Mouse (Mus musculus): Measurements from ENCODE around the gene Atcay. TPM values are rescaled to one million over a fixed set of nuclear protein-coding genes. Genes with fewer than 3 reads are reported as not detected.

Gene Atcay
- polyA plus RNA-seq, 1 experiment = not detected

GRCm38 (mm10) chr10:81265540-81265939, 34.9 kb upstream of the Atcay start:
- Histone ChIP-seq H3K27ac (ENCODE audit: insufficient read depth, low read depth, low read length) (no peak overlapping the region), H3K4me1 (ENCODE audit: control insufficient read depth, insufficient read depth, low read length) (peaks cover 20% of the 10 kb centered on the region), H3K4me3 (ENCODE audit: insufficient read depth, low read depth, low read length) (no peak overlapping the region)
- no peak for TF ChIP-seq POLR2A (IDR thresholded peaks at IDR 0.05; ENCODE audit: insufficient read depth, low read depth, low read length)
- TF ChIP-seq CTCF (IDR thresholded peaks at IDR 0.05; ENCODE audit: insufficient read depth, low read depth, low read length) = no peak
- 94% methylated on average over 8 of the region's 8 CpGs for whole genome bisulfite sequencing

DNA sequence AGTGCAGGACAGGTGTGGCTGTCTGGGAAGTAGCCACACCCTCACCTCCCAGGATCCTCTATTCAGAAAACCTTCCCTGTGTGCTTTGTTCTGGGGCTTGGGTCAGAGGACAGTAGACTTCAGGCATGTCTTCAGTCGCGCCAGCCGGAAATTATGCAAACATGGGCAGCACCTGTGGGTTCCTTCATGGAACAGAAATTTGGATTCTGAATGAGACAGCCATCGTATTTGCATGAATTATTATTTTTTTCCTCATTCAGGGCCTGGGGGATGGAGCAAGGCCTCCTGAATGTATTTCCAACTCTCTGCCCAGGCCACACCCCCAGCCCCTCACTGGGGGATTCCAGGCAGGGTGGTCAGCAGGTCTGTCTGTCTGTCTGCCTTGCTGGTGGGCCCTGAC, 30.4 kb upstream of the Atcay start:
- Histone ChIP-seq H3K27ac (ENCODE audit: insufficient read depth, low read depth, low read length) (no peak overlapping the region), H3K4me1 (ENCODE audit: control insufficient read depth, insufficient read depth, low read length) (peaks cover 36% of the 10 kb centered on the region), H3K4me3 (ENCODE audit: insufficient read depth, low read depth, low read length) (no peak overlapping the region)
- TF ChIP-seq POLR2A (IDR thresholded peaks at IDR 0.05; ENCODE audit: insufficient read depth, low read depth, low read length) (no peak), CTCF (IDR thresholded peaks at IDR 0.05; ENCODE audit: insufficient read depth, low read depth, low read length) (no peak)
- 86% methylated on average over 4 of the region's 4 CpGs for WGBS

- no peak for TF ChIP-seq CTCF (IDR thresholded peaks at IDR 0.05; ENCODE audit: insufficient read depth, low read depth, low read length)
- TF ChIP-seq POLR2A (IDR thresholded peaks at IDR 0.05; ENCODE audit: insufficient read depth, low read depth, low read length) = no peak
- Histone ChIP-seq H3K4me3 (ENCODE audit: insufficient read depth, low read depth, low read length) (no peak overlapping the region), H3K27ac (ENCODE audit: insufficient read depth, low read depth, low read length) (no peak overlapping the region), H3K4me1 (ENCODE audit: control insufficient read depth, insufficient read depth, low read length) (peaks cover 34% of the 10 kb centered on the region)
- WGBS = 40% methylated on average over 21 of the region's 21 CpGs
These were observed 28.7 kb upstream of the Atcay start for GRCm38 (mm10) chr10:81259225-81259884.

GRCm38 (mm10) chr10:81257158-81258039, 26.8 kb upstream of the Atcay start:
- Histone ChIP-seq H3K4me3 (ENCODE audit: insufficient read depth, low read depth, low read length) (peak overlapping the region; percentile 70), H3K27ac (ENCODE audit: insufficient read depth, low read depth, low read length) (0 out of 2 replicates have a peak overlapping the region, but pooled peaks have one; percentile 23), H3K4me1 (ENCODE audit: control insufficient read depth, insufficient read depth, low read length) (peaks cover 49% of the 10 kb centered on the region)
- TF ChIP-seq CTCF (IDR thresholded peaks at IDR 0.05; ENCODE audit: insufficient read depth, low read depth, low read length) = no peak
- TF ChIP-seq POLR2A (IDR thresholded peaks at IDR 0.05; ENCODE audit: insufficient read depth, low read depth, low read length) = peak; percentile 33; the same call in 1 of the 2 replicates
- 1% methylated on average over 62 of the region's 62 CpGs for WGBS

DNA sequence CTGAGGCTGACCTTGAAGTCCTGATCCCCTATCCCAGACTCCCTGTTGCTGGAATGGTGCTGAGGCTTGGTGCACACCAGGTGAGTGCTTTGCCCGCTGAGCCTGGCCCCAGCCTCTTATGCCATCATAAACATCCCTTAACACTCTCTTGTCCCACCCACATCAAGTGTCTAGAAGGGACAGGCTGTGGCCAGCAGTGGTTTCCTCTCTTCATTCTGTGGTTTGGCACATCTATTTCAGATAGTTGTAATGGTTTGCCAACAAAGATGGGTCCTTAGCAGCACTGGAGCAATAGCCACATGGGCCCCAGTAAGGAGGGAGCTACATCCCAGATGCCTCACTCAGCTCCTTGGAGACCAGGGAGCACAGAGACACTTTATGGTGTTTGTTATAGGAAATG, 24.3 kb upstream of the Atcay start:
- peaks cover 54% of the 10 kb centered on the region for H3K4me1 ChIP-seq (ENCODE audit: control insufficient read depth, insufficient read depth, low read length)
- no peak overlapping the region for H3K4me3 ChIP-seq (ENCODE audit: insufficient read depth, low read depth, low read length)
- H3K27ac ChIP-seq (ENCODE audit: insufficient read depth, low read depth, low read length) = no peak overlapping the region
- no peak for TF ChIP-seq POLR2A (IDR thresholded peaks at IDR 0.05; ENCODE audit: insufficient read depth, low read depth, low read length)
- no peak for TF ChIP-seq CTCF (IDR thresholded peaks at IDR 0.05; ENCODE audit: insufficient read depth, low read depth, low read length)
- WGBS = 73% methylated on average over 1 of the region's 1 CpGs

GRCm38 (mm10) chr10:81252424-81253419, 22.1 kb upstream of the Atcay start, which contains the start of gene Matk:
Gene Matk (plus strand): TSS chr10:81252935.
- TF ChIP-seq POLR2A (IDR thresholded peaks at IDR 0.05; ENCODE audit: insufficient read depth, low read depth, low read length) (peak; percentile 69), CTCF (IDR thresholded peaks at IDR 0.05; ENCODE audit: insufficient read depth, low read depth, low read length) (no peak)
- peak within 1 kb of the TSS; percentile 94 for H3K27ac ChIP-seq (ENCODE audit: insufficient read depth, low read depth, low read length)
- H3K4me1 ChIP-seq (ENCODE audit: control insufficient read depth, insufficient read depth, low read length) = peaks cover 37% of the 10 kb centered on the region
- 2% methylated on average over 42 of the region's 44 CpGs for WGBS
- H3K4me3 ChIP-seq (ENCODE audit: insufficient read depth, low read depth, low read length) = peak within 1 kb of the TSS; percentile 53

DNA sequence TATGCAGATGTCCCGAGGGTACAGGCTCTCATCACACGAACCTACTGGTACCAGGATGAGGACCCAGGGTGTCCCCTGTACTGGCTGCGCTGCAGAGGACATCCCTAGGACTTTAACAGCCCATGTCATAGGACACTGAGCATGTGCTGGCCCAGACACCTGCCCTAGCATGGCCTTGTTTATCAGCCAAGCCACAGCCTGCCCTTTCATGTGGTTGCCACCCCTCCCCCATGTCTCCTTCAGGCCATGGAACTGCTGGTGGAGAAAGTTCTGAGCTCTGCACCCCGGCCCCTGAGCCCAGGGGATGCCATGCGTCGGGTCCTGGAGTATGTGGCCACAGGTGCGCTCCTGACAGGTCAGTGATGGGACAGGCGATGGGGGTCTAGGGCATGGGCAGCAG, 18.8 kb upstream of the Atcay start:
- Histone ChIP-seq H3K4me1 (ENCODE audit: control insufficient read depth, insufficient read depth, low read length) (peaks cover 29% of the 10 kb centered on the region), H3K4me3 (ENCODE audit: insufficient read depth, low read depth, low read length) (no peak overlapping the region), H3K27ac (ENCODE audit: insufficient read depth, low read depth, low read length) (no peak overlapping the region)
- WGBS = 84% methylated on average over 8 of the region's 8 CpGs
- no peak for TF ChIP-seq CTCF (IDR thresholded peaks at IDR 0.05; ENCODE audit: insufficient read depth, low read depth, low read length)
- no peak for TF ChIP-seq POLR2A (IDR thresholded peaks at IDR 0.05; ENCODE audit: insufficient read depth, low read depth, low read length)

DNA sequence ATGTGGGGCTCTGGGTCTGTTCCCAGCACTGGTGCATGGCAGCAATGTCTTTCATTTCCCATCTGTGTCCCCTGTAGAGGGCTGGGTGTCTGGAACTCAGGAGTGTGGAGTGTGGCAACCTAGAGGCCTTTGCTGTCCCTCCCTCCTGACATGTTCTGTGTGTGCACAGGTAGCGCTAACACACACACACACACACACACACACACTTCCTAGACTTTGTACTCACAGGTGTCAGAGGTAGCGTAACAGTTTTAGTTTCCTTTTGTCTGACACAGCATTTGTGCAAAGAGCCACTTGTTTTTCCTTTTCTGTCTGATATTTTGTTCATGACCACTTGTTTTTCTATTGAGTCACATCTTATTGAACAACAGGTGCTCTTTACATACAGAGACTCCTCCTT, 17.2 kb upstream of the Atcay start:
- 93% methylated on average over 2 of the region's 2 CpGs for WGBS
- Histone ChIP-seq H3K4me3 (ENCODE audit: insufficient read depth, low read depth, low read length) (no peak overlapping the region), H3K4me1 (ENCODE audit: control insufficient read depth, insufficient read depth, low read length) (peaks cover 21% of the 10 kb centered on the region), H3K27ac (ENCODE audit: insufficient read depth, low read depth, low read length) (no peak overlapping the region)
- TF ChIP-seq POLR2A (IDR thresholded peaks at IDR 0.05; ENCODE audit: insufficient read depth, low read depth, low read length) (no peak), CTCF (IDR thresholded peaks at IDR 0.05; ENCODE audit: insufficient read depth, low read depth, low read length) (no peak)
